Mouse (Mus musculus) limb, embryonic 13.5 days (tissue): ENCODE results near the gene S100b. TPM values are rescaled to one million over a fixed set of nuclear protein-coding genes. Genes with fewer than 3 reads are reported as not detected.

Experiments used
- microRNA counts: library from miRNA; unstranded; fragments of <30 nt; microRNA quantifications from one replicate; lab custom pipeline; 2016
- microRNA-seq: library from miRNA; unstranded; fragments of <30 nt; microRNA quantifications from one replicate; pipeline ENCODE4, GENCODE M21; 2016
- polyA plus RNA-seq: library from polyadenylated mRNA; unstranded; fragments of >200 nt; fragmentation: Nextera tagmentation; extraction: Ambion mirVana; gene quantifications from 2 replicates; pipeline ENCODE4 v1.2.1, GENCODE M21; 2015

The S100b gene
- polyA plus RNA-seq, 1 experiment from 2014 or later, result 5.8 TPM

MicroRNAs within 50 kb of the gene (microRNA counts, 519-probe panel; counts per million panel counts)
- 2,289 counts per million, percentile 32 among the panel's probes with 10 or more counts for microRNA mmu-miR-678 (lab: Ali Mortazavi, UCI)

Small RNAs within 50 kb of the gene (microRNA-seq; reads per million reads assigned to microRNA genes)
- not detected for gene Mir678

Other genes with a start within 250 kb of the S100b start
- gene Zfp280b, start 221.2 kb upstream of the S100b start, polyA plus RNA-seq, result 22.1 and 22.5 TPM in 2 replicates
- gene Slc5a4b, start 142.9 kb upstream of the S100b start, polyA plus RNA-seq, result not detected in 2 replicates
- gene Slc5a4a, start 106.4 kb upstream of the S100b start, polyA plus RNA-seq, result not detected in 2 replicates
- gene Prmt2, start 16.0 kb upstream of the S100b start, polyA plus RNA-seq, result 59.6 and 60.0 TPM in 2 replicates
- gene Dip2a, start 91.4 kb downstream of the S100b start, polyA plus RNA-seq, result 11.9 and 14.4 TPM in 2 replicates
- not detected in 2 replicates for gene AC141477.1, start 186.6 kb downstream of the S100b start, polyA plus RNA-seq
- gene Pcnt, start 188.9 kb downstream of the S100b start, polyA plus RNA-seq, result 14.0 TPM in 2 replicates
- not detected in 2 replicates for gene 2610028H24Rik, start 195.2 kb downstream of the S100b start, polyA plus RNA-seq
- gene Mcm3ap, start 215.1 kb downstream of the S100b start, polyA plus RNA-seq, result 71.2 and 74.0 TPM in 2 replicates
- 6.4 and 6.5 TPM in 2 replicates for gene Ybey, start 215.3 kb downstream of the S100b start, polyA plus RNA-seq